Mouse (Mus musculus): ENCODE measurements around the gene Gm20716.

- TF ChIP-seq CTCF (IDR thresholded peaks at IDR 0.05; ENCODE audit: borderline replicate concordance, insufficient read depth, low read depth, low read length) (no peak), POLR2A (IDR thresholded peaks at IDR 0.05; ENCODE audit: borderline replicate concordance, insufficient read depth, low read length) (no peak)
Observed at GRCm38 (mm10) chr2:168191856-168192255, 38.3 kb downstream of the Gm20716 start.

All from cerebellum, adult 2 months (tissue).